Mouse (Mus musculus) heart, postnatal 0 days (tissue): ENCODE results near the gene Pard3b.

ENCODE experiments used
- CTCF ChIP-seq: IDR thresholded peaks from 2 replicates; pipeline ENCODE4 v1.5.1; 2016; ENCODE audit warnings: antibody characterized with exemption, control low read depth, low read depth
- EP300 ChIP-seq: IDR thresholded peaks from 2 replicates; pipeline ENCODE4 v1.6.1; 2016; ENCODE audit warnings: antibody characterized with exemption, low read depth

GRCm38 (mm10) chr1:61896048-61896447 is 257.4 kb downstream of the Pard3b start:
- TF ChIP-seq CTCF (no peak), EP300 (no peak)
